Mouse (Mus musculus): Measurements from ENCODE around the gene Tmem132b. TPM values are rescaled to one million over a fixed set of nuclear protein-coding genes. Genes with fewer than 3 reads are reported as not detected.

Tmem132b gene
- polyA plus RNA-seq (2015; fragmentation: Nextera tagmentation; extraction: Ambion mirVana): 0.27 and 0.28 TPM in 2 replicates

GRCm38 (mm10) chr5:125531634-125532033 is at the start of gene Tmem132b:
TSS of gene Tmem132b (plus strand) at chr5:125531774.
- H3K4me3 ChIP-seq (replicated peaks; ENCODE audit: low read depth, low read length): peak within 1 kb of the TSS; percentile 42
- no peaks in the 10 kb centered on the region for H3K36me3 ChIP-seq (ENCODE audit: insufficient read depth, low read length)
- TF ChIP-seq CTCF (IDR thresholded peaks at IDR 0.05; ENCODE audit: low read depth): no peak
- WGBS: 3% methylated on average over 25 of the region's 25 CpGs
- H3K9me3 ChIP-seq (replicated peaks; ENCODE audit: low read length): no peaks in the 10 kb centered on the region
- no peak within 1 kb of the TSS for H3K9ac ChIP-seq (ENCODE audit: low read depth, low read length)
- peaks cover 36% of the 10 kb centered on the region for H3K27me3 ChIP-seq (ENCODE audit: insufficient read depth, low read length)
- ATAC-seq (replicated peaks; ENCODE audit: low FRiP score, low read depth) (no peak), DNase-seq (ENCODE audit: low spot score) (peak; percentile 20)
- H3K27ac ChIP-seq: no peak within 1 kb of the TSS
- H3K4me1 ChIP-seq (replicated peaks; ENCODE audit: insufficient read depth, low read length): peaks cover 14% of the 10 kb centered on the region
- peak within 1 kb of the TSS; percentile 77 for H3K4me2 ChIP-seq (ENCODE audit: low read length)

- no peaks in the 10 kb centered on the region for H3K27me3 ChIP-seq (ENCODE audit: insufficient read depth, low read length)
- H3K9me3 ChIP-seq (replicated peaks; ENCODE audit: low read length): no peaks in the 10 kb centered on the region
- no peak overlapping the region for H3K4me2 ChIP-seq (ENCODE audit: low read length)
- no peak for TF ChIP-seq CTCF (IDR thresholded peaks at IDR 0.05; ENCODE audit: low read depth)
- DNase-seq (ENCODE audit: low spot score): no peak
- no peak overlapping the region for H3K4me3 ChIP-seq (replicated peaks; ENCODE audit: low read depth, low read length)
- WGBS: 90% methylated on average over 7 of the region's 7 CpGs
- no peak overlapping the region for H3K27ac ChIP-seq
- peaks cover 8% of the 10 kb centered on the region; the same call in 1 of the 2 replicates for H3K4me1 ChIP-seq (replicated peaks; ENCODE audit: insufficient read depth, low read length)
- 0 out of 2 replicates have a peak, but pooled peaks cover 7% of the 10 kb centered on the region for H3K36me3 ChIP-seq (ENCODE audit: insufficient read depth, low read length)
- no peak for ATAC-seq (replicated peaks; ENCODE audit: low FRiP score, low read depth)
- no peak overlapping the region for H3K9ac ChIP-seq (ENCODE audit: low read depth, low read length)
These were observed 49.1 kb upstream of the Tmem132b start for GRCm38 (mm10) chr5:125482474-125482873.

GRCm38 (mm10) chr5:125483712-125484611 is 47.6 kb upstream of the Tmem132b start:
- no peak overlapping the region for H3K4me3 ChIP-seq (replicated peaks; ENCODE audit: low read depth, low read length)
- no peak for ATAC-seq (replicated peaks; ENCODE audit: low FRiP score, low read depth)

GRCm38 (mm10) chr5:125485031-125485778 is 46.4 kb upstream of the Tmem132b start:
- 95% methylated on average over 4 of the region's 4 CpGs for WGBS
- Histone ChIP-seq H3K9ac (ENCODE audit: low read depth, low read length) (no peak overlapping the region), H3K4me2 (ENCODE audit: low read length) (no peak overlapping the region), H3K4me3 (replicated peaks; ENCODE audit: low read depth, low read length) (no peak overlapping the region), H3K27me3 (ENCODE audit: insufficient read depth, low read length) (no peaks in the 10 kb centered on the region), H3K36me3 (ENCODE audit: insufficient read depth, low read length) (peaks cover 7% of the 10 kb centered on the region; the same call in 1 of the 2 replicates), H3K9me3 (replicated peaks; ENCODE audit: low read length) (no peaks in the 10 kb centered on the region), H3K27ac (no peak overlapping the region), H3K4me1 (replicated peaks; ENCODE audit: insufficient read depth, low read length) (peaks cover 6% of the 10 kb centered on the region; the same call in 1 of the 2 replicates)
- no peak for DNase-seq (ENCODE audit: low spot score)
- no peak for ATAC-seq (replicated peaks; ENCODE audit: low FRiP score, low read depth)
- no peak for TF ChIP-seq CTCF (IDR thresholded peaks at IDR 0.05; ENCODE audit: low read depth)

More at GRCm38 (mm10) chr5:125483712-125484611, 47.6 kb upstream of the Tmem132b start:
- WGBS: 79% methylated on average over 5 of the region's 6 CpGs
- Histone ChIP-seq H3K27ac (no peak overlapping the region), H3K4me2 (ENCODE audit: low read length) (no peak overlapping the region), H3K9ac (ENCODE audit: low read depth, low read length) (no peak overlapping the region), H3K4me1 (replicated peaks; ENCODE audit: insufficient read depth, low read length) (peaks cover 6% of the 10 kb centered on the region; the same call in 1 of the 2 replicates), H3K9me3 (replicated peaks; ENCODE audit: low read length) (no peaks in the 10 kb centered on the region), H3K36me3 (ENCODE audit: insufficient read depth, low read length) (0 out of 2 replicates have a peak, but pooled peaks cover 7% of the 10 kb centered on the region), H3K27me3 (ENCODE audit: insufficient read depth, low read length) (no peaks in the 10 kb centered on the region)
- no peak for DNase-seq (ENCODE audit: low spot score)
- TF ChIP-seq CTCF (IDR thresholded peaks at IDR 0.05; ENCODE audit: low read depth): no peak

- 86% methylated on average over 1 of the region's 1 CpGs for WGBS
- DNase-seq (ENCODE audit: low spot score) (no peak), ATAC-seq (replicated peaks; ENCODE audit: low FRiP score, low read depth) (no peak)
- Histone ChIP-seq H3K27me3 (ENCODE audit: insufficient read depth, low read length) (no peaks in the 10 kb centered on the region), H3K4me3 (replicated peaks; ENCODE audit: low read depth, low read length) (no peak overlapping the region), H3K27ac (no peak overlapping the region), H3K4me2 (ENCODE audit: low read length) (no peak overlapping the region), H3K9ac (ENCODE audit: low read depth, low read length) (no peak overlapping the region), H3K9me3 (replicated peaks; ENCODE audit: low read length) (no peaks in the 10 kb centered on the region), H3K4me1 (replicated peaks; ENCODE audit: insufficient read depth, low read length) (peaks cover 6% of the 10 kb centered on the region; the same call in 1 of the 2 replicates), H3K36me3 (ENCODE audit: insufficient read depth, low read length) (peaks cover 7% of the 10 kb centered on the region; the same call in 1 of the 2 replicates)
- TF ChIP-seq CTCF (IDR thresholded peaks at IDR 0.05; ENCODE audit: low read depth): no peak
These were observed 45.5 kb upstream of the Tmem132b start for GRCm38 (mm10) chr5:125486088-125486487.

Measured in kidney, postnatal 0 days (tissue).